Mouse (Mus musculus): ENCODE data around the gene Foxg1.

DNA sequence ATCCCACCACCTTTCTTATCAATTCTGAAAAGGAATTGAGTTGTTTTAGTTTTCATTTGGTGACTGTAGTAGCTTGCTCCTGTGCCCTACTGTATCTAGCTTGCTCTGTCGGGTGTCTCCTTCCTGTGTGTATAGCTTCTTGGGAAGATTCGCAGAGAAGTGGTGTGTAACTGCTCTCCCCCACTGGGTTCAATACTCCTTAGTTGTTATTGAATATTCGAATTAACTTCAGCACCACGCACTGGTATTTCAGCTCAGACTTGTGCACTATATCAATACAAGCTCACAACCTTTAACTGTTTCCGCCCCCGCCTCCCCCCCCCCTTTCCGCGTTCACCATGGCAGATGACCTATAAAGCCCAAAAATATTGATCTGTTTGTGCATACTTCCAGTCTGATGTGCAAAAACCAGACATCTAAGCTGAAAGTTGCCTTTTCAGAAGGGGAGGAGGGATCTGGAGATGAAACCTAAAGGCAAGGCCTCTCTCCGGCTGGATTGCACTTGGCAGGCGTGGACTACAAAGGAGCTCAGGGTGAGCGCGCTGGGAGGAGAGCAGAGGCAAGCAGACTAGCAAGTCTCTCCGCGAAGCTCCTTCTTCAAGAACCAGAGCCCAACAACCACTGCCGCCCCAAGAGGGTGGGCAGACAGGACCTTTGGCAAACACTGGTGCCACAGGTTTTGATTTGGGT, 5.0 kb upstream of the Foxg1 start:
- TF ChIP-seq CTCF (IDR thresholded peaks at IDR 0.05; ENCODE audit: low read depth) (no peak), EP300 (IDR thresholded peaks at IDR 0.05; ENCODE audit: low read depth) (no peak)
